Mouse (Mus musculus) forebrain, postnatal 0 days (tissue): ENCODE results near the gene Apol9b. TPM values are rescaled to one million over a fixed set of nuclear protein-coding genes. Genes with fewer than 3 reads are reported as not detected.
A peak's percentile ranks its signal among the peaks of the same experiment; 100 is the strongest.

ENCODE experiments used
- ATAC-seq: fragments of 200-750 bp; cut with Nextera tagmentation; 2 replicates; pipeline ENCODE4 v1.8.0; 2017; ENCODE audit warnings: mild to moderate bottlenecking, moderate library complexity
- DNase-seq: peaks from one replicate; pipeline ENCODE4 v3.0.0-alpha.2; 2015
- H3K27ac ChIP-seq: fragments of 300-500 bp; sonication (generic); 2 replicates; pipeline ENCODE4 v1.5.1; 2014; ENCODE audit warnings: low read depth, mild to moderate bottlenecking, antibody characterized with exemption, low read length, moderate library complexity, mixed read lengths
- H3K27me3 ChIP-seq: fragments of 300-500 bp; sonication (generic); 2 replicates; pipeline ENCODE4 v1.6.1; 2014; ENCODE audit warnings: mild to moderate bottlenecking, low read length, mixed read lengths; ENCODE audit not compliant: insufficient read depth
- H3K36me3 ChIP-seq: fragments of 300-500 bp; sonication (generic); 2 replicates; pipeline ENCODE4 v1.6.1; 2014; ENCODE audit warnings: mild to moderate bottlenecking, moderate library complexity; ENCODE audit not compliant: insufficient read depth
- H3K4me1 ChIP-seq: fragments of 300-500 bp; sonication (generic); 2 replicates; pipeline ENCODE4 v1.6.1; 2014; ENCODE audit warnings: antibody characterized with exemption; ENCODE audit not compliant: insufficient read depth
- H3K4me2 ChIP-seq: fragments of 300-500 bp; sonication (generic); 2 replicates; pipeline ENCODE4 v1.6.1; 2014; ENCODE audit warnings: low read depth, mild to moderate bottlenecking, moderate library complexity
- H3K4me3 ChIP-seq: fragments of 300-500 bp; sonication (generic); 2 replicates; pipeline ENCODE4 v1.5.1; 2014; ENCODE audit warnings: low read depth, low read length, mixed read lengths
- H3K9ac ChIP-seq: fragments of 300-500 bp; sonication (generic); 2 replicates; pipeline ENCODE4 v1.6.1; 2014; ENCODE audit warnings: mild to moderate bottlenecking
- H3K9me3 ChIP-seq: fragments of 300-500 bp; sonication (generic); 2 replicates; pipeline ENCODE4 v1.6.1; 2016; ENCODE audit warnings: low read length
- CTCF ChIP-seq: sonication (generic); IDR thresholded peaks from 2 replicates; pipeline ENCODE4 v1.5.1; 2016; ENCODE audit warnings: antibody characterized with exemption, control low read depth, low read depth
- WGBS: fragments of 180-500 bp; shearing (Covaris S2); extraction: QIAGEN DNeasy Blood & Tissue Kit; methylation state at CpG from one replicate; pipeline ENCODE4 v1.1.7; 2014; 5-methylcytosine and 5-hydroxymethylcytosine counted together
- polyA plus RNA-seq: library from polyadenylated mRNA; unstranded; fragments of >200 nt; fragmentation: Nextera tagmentation; extraction: Ambion mirVana; gene quantifications from 2 replicates; pipeline ENCODE4 v1.2.1, GENCODE M21; 2015
- total RNA-seq: library from RNA; depleted of rRNA; stranded (reverse); fragments of >200 nt; gene quantifications from 2 replicates; pipeline ENCODE4 v1.2.3, GENCODE M21; 2014

Apol9b gene
- total and polyA plus RNA-seq, 2 experiments from 2014 or later, result 0.16 TPM; not detected in 1

- DNase-seq (no peak), ATAC-seq (no peak)
- Histone ChIP-seq H3K4me3 (no peak overlapping the region), H3K27ac (no peak overlapping the region), H3K9ac (no peak overlapping the region), H3K9me3 (no peaks in the 10 kb centered on the region), H3K27me3 (no peaks in the 10 kb centered on the region), H3K36me3 (peaks cover 94% of the 10 kb centered on the region), H3K4me2 (no peak overlapping the region), H3K4me1 (no peaks in the 10 kb centered on the region)
- WGBS, result 95% methylated on average over 5 of the region's 5 CpGs
- TF ChIP-seq CTCF, result no peak
Observed at GRCm38 (mm10) chr15:77770341-77770740, 41.5 kb downstream of the Apol9b start.

GRCm38 (mm10) chr15:77770942-77771341, 42.1 kb downstream of the Apol9b start:
- H3K4me2 ChIP-seq, result no peak overlapping the region
- no peak for ATAC-seq
- 98% methylated on average over 9 of the region's 9 CpGs for WGBS
- peaks cover 89% of the 10 kb centered on the region for H3K36me3 ChIP-seq
- H3K4me3 ChIP-seq, result no peak overlapping the region
- H3K9ac ChIP-seq, result no peak overlapping the region
- DNase-seq, result no peak
- no peaks in the 10 kb centered on the region for H3K27me3 ChIP-seq
- TF ChIP-seq CTCF, result no peak
- H3K9me3 ChIP-seq, result no peaks in the 10 kb centered on the region
- no peak overlapping the region for H3K27ac ChIP-seq
- H3K4me1 ChIP-seq, result no peaks in the 10 kb centered on the region

- TF ChIP-seq CTCF, result no peak
- ATAC-seq (no peak), DNase-seq (no peak)
- H3K4me2 ChIP-seq, result no peak overlapping the region
- no peak overlapping the region for H3K9ac ChIP-seq
- WGBS, result 91% methylated on average over 19 of the region's 19 CpGs
- H3K4me1 ChIP-seq, result no peaks in the 10 kb centered on the region
- H3K9me3 ChIP-seq, result no peaks in the 10 kb centered on the region
- H3K36me3 ChIP-seq, result peaks cover 87% of the 10 kb centered on the region
- H3K27ac ChIP-seq, result no peak overlapping the region
- H3K27me3 ChIP-seq, result no peaks in the 10 kb centered on the region
- no peak overlapping the region for H3K4me3 ChIP-seq
Observed at GRCm38 (mm10) chr15:77773099-77773915, 44.5 kb downstream of the Apol9b start.

- ATAC-seq (no peak), DNase-seq (no peak)
- Histone ChIP-seq H3K4me3 (no peak overlapping the region), H3K4me1 (no peaks in the 10 kb centered on the region), H3K4me2 (no peak overlapping the region), H3K36me3 (peaks cover 87% of the 10 kb centered on the region), H3K9ac (no peak overlapping the region), H3K27ac (no peak overlapping the region), H3K27me3 (no peaks in the 10 kb centered on the region), H3K9me3 (no peaks in the 10 kb centered on the region)
- WGBS, result 97% methylated on average over 10 of the region's 10 CpGs
- TF ChIP-seq CTCF, result no peak
Observed at GRCm38 (mm10) chr15:77774303-77774702, 45.5 kb downstream of the Apol9b start.

- Histone ChIP-seq H3K36me3 (peaks cover 85% of the 10 kb centered on the region), H3K4me2 (no peak overlapping the region), H3K27ac (no peak overlapping the region), H3K27me3 (no peaks in the 10 kb centered on the region), H3K9me3 (no peaks in the 10 kb centered on the region), H3K9ac (no peak overlapping the region), H3K4me1 (no peaks in the 10 kb centered on the region), H3K4me3 (no peak overlapping the region)
- TF ChIP-seq CTCF, result peak; percentile 99
- 72% methylated on average over 20 of the region's 20 CpGs for WGBS
- peak; percentile 54 for ATAC-seq
- DNase-seq, result peak; percentile 76
Observed at GRCm38 (mm10) chr15:77775186-77775963, 46.5 kb downstream of the Apol9b start.

- peaks cover 90% of the 10 kb centered on the region for H3K36me3 ChIP-seq
- no peaks in the 10 kb centered on the region for H3K4me1 ChIP-seq
- no peak for DNase-seq
- no peak overlapping the region for H3K9ac ChIP-seq
- no peak overlapping the region for H3K27ac ChIP-seq
- TF ChIP-seq CTCF, result peak; percentile 52
- no peak overlapping the region for H3K4me2 ChIP-seq
- no peaks in the 10 kb centered on the region for H3K9me3 ChIP-seq
- 85% methylated on average over 11 of the region's 11 CpGs for WGBS
- no peaks in the 10 kb centered on the region for H3K27me3 ChIP-seq
- H3K4me3 ChIP-seq, result no peak overlapping the region
- ATAC-seq, result no peak
Observed at GRCm38 (mm10) chr15:77782449-77783014, 53.7 kb downstream of the Apol9b start.
